Mouse (Mus musculus): ENCODE results near the gene Tex14.

DNA sequence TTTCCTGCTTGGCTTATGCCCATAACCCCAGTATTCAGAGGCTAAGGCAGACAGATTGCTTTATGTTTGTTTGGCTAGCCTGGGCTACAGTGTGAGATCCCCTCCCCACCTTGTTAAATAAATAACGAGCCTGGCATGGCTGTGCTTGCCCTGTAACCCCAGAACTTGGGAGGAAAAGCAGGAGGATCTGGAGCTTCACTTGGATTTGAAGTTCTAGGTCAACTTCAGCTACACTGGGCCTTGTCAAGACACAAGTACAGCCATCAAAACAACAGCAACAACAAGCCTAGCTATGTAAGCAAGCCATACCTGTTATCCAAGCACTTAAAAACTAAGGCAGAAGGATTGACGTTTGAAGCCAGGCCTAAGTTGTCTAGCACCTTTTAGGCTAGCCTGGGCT lies 25.5 kb downstream of the Tex14 start:
- TF ChIP-seq CTCF (conservative IDR thresholded peaks at IDR 0.05; ENCODE audit: insufficient read depth, insufficient read length, low read depth, low read length) (no peak), POLR2A (IDR thresholded peaks at IDR 0.05; ENCODE audit: low read depth, low read length) (no peak)
